In genomic region chr9:111122446-111122845, GRCm38 (mm10) we compare ENCODE assay signal across 9 mouse cellular contexts. TPM values are rescaled to one million over a fixed set of nuclear protein-coding genes. Genes with fewer than 3 reads are reported as not detected.
DNase-seq lines count a peak whose midpoint lies in the region; ATAC-seq and TF ChIP-seq lines count a peak whose summit lies in the region.
"Had no signal": no experiment of that assay in that cellular context is flagged by ENCODE, and none has a peak within 500 bp of the region (broad histone marks: within the 10 kb centered on the region; RNA-seq: fewer than 3 reads in every experiment).

No protein-coding gene starts in this region.

- H3K36me3 ChIP-seq in intestine, postnatal 0 days (ENCODE audit: control insufficient read depth, insufficient read depth): no peaks in the 10 kb centered on the region

- peaks cover 3% of the 10 kb centered on the region for H3K4me1 ChIP-seq in intestine, postnatal 0 days (replicated peaks; ENCODE audit: control insufficient read depth, insufficient read depth, low read length)

- peak overlapping the region; percentile 17; the same call in 1 of the 2 replicates for H3K9ac ChIP-seq in intestine, postnatal 0 days (ENCODE audit: low read depth, low read length)

- no peaks in the 10 kb centered on the region for H3K27me3 ChIP-seq in intestine, postnatal 0 days (replicated peaks; ENCODE audit: control insufficient read depth, insufficient read depth, low read length)

- H3K27ac ChIP-seq in intestine, postnatal 0 days (ENCODE audit: low read depth, low read length): peak overlapping the region; percentile 86

- DNase-seq in gastrocnemius, adult 18-20 months (ENCODE audit: low spot score): peak; percentile 82
- no peak for DNase-seq in gastrocnemius, postnatal 4 days (ENCODE audit: low spot score in 2 of 2)
- DNase-seq in NIH3T3 (ENCODE audit: low read depth): peak; percentile 73
- DNase-seq in heart, adult 18-20 months: peak; percentile 77 to 86
- no peak for DNase-seq in cerebellum, postnatal 10 days
- no peak for DNase-seq in embryo, embryonic 11 days
- no peak for DNase-seq in yolk sac, embryonic 10.5 days (ENCODE audit: low spot score)
- DNase-seq: right cerebral cortex, postnatal 14 days had no signal

- H3K4me3 ChIP-seq in intestine, postnatal 0 days (ENCODE audit: low read depth, low read length): no peak overlapping the region

- H3K4me2 ChIP-seq in intestine, postnatal 0 days (replicated peaks; ENCODE audit: low read depth): peak overlapping the region; percentile 35; the same call in 1 of the 2 replicates

- TF ChIP-seq CTCF in intestine, postnatal 0 days (IDR thresholded peaks at IDR 0.05; ENCODE audit: low read depth): no peak

- no peak for ATAC-seq in intestine, postnatal 0 days

- H3K9me3 ChIP-seq in intestine, postnatal 0 days (ENCODE audit: control insufficient read depth): no peaks in the 10 kb centered on the region

- WGBS in intestine, postnatal 0 days: 36% methylated on average over 5 of the region's 5 CpGs

RNA-seq across cellular contexts. Expression of gene Lrrfip2, which starts 5.1 kb away (rescaled TPM):
- 10 to 100 TPM; 72.4 to 82.2 TPM for total RNA-seq in gastrocnemius, adult 18-20 months (2021)
- 10 to 100 TPM; 77.3 to 93.3 TPM for total RNA-seq in gastrocnemius, postnatal 4 days (2021)
- total RNA-seq in heart, adult 18-20 months (2021): 10 to 100 TPM; 87.3 to 89.0 TPM
- 45.1 and 46.1 TPM in 2 replicates for polyA plus RNA-seq in intestine, postnatal 0 days (2015; fragmentation: Nextera tagmentation; extraction: Ambion mirVana)

Comparison
In these comparisons a context has a peak if more than half of its experiments do, and no peak if none do; other contexts are left out.
1. DNase-seq: peak in gastrocnemius, adult 18-20 months (single experiment), NIH3T3 (single experiment) and heart, adult 18-20 months (2 of 2); none in gastrocnemius, postnatal 4 days (0 of 2), cerebellum, postnatal 10 days (0 of 2), embryo, embryonic 11 days (single experiment) and yolk sac, embryonic 10.5 days (single experiment).